Mouse (Mus musculus) ovary, postnatal 10 days (tissue): Measurements from ENCODE around the gene Frzb.

ENCODE experiments used
- DNase-seq: peaks from one replicate; pipeline ENCODE4 v3.0.0; 2022; ENCODE audit warnings: low spot score

Gene Frzb

GRCm38 (mm10) chr2:80423116-80423515 lies 24.3 kb downstream of the Frzb start:
- DNase-seq: no peak

- DNase-seq: no peak
These were observed 25.4 kb downstream of the Frzb start for GRCm38 (mm10) chr2:80421990-80422389.

GRCm38 (mm10) chr2:80416286-80416685 lies 31.1 kb downstream of the Frzb start:
- DNase-seq: no peak

GRCm38 (mm10) chr2:80414387-80414786 lies 33.0 kb downstream of the Frzb start:
- no peak for DNase-seq

- DNase-seq: no peak
These were observed 34.3 kb downstream of the Frzb start for GRCm38 (mm10) chr2:80413124-80413523.

GRCm38 (mm10) chr2:80409893-80410574 lies 37.4 kb downstream of the Frzb start:
- DNase-seq: no peak

GRCm38 (mm10) chr2:80404770-80405169 lies 42.7 kb downstream of the Frzb start:
- no peak for DNase-seq

GRCm38 (mm10) chr2:80398595-80399099 lies 48.8 kb downstream of the Frzb start:
- no peak for DNase-seq

GRCm38 (mm10) chr2:80396864-80397263 lies 50.6 kb downstream of the Frzb start:
- DNase-seq: no peak

- DNase-seq: no peak
These were observed 51.4 kb downstream of the Frzb start for GRCm38 (mm10) chr2:80396057-80396456.

GRCm38 (mm10) chr2:80388341-80388740 lies 59.1 kb downstream of the Frzb start:
- no peak for DNase-seq

GRCm38 (mm10) chr2:80387668-80388067 lies 59.8 kb downstream of the Frzb start:
- no peak for DNase-seq

GRCm38 (mm10) chr2:80386255-80386654 lies 61.2 kb downstream of the Frzb start:
- no peak for DNase-seq

- DNase-seq: no peak
These were observed 63.0 kb downstream of the Frzb start for GRCm38 (mm10) chr2:80384447-80384846.

GRCm38 (mm10) chr2:80379848-80380247 lies 67.6 kb downstream of the Frzb start:
- DNase-seq: no peak

- DNase-seq: no peak
These were observed 72.5 kb downstream of the Frzb start for GRCm38 (mm10) chr2:80374892-80375291.

GRCm38 (mm10) chr2:80371458-80371857 lies 76.0 kb downstream of the Frzb start:
- no peak for DNase-seq
